Mouse (Mus musculus) gastrocnemius, postnatal 4 days (tissue): ENCODE measurements at regions not wholly inside any gene's neighbourhood (a gene's known extent, or its start where the extent isn't known, plus 50 kb on each side); places are given as distances from the start of the nearest gene placed in this dataset.

Experiments
- DNase-seq, 2 experiments: peaks; one replicate each; pipeline ENCODE4 v3.0.0; 2021 to 2022; ENCODE audit warnings: low spot score in 2 of 2, mixed read lengths in 2 of 2

DNA sequence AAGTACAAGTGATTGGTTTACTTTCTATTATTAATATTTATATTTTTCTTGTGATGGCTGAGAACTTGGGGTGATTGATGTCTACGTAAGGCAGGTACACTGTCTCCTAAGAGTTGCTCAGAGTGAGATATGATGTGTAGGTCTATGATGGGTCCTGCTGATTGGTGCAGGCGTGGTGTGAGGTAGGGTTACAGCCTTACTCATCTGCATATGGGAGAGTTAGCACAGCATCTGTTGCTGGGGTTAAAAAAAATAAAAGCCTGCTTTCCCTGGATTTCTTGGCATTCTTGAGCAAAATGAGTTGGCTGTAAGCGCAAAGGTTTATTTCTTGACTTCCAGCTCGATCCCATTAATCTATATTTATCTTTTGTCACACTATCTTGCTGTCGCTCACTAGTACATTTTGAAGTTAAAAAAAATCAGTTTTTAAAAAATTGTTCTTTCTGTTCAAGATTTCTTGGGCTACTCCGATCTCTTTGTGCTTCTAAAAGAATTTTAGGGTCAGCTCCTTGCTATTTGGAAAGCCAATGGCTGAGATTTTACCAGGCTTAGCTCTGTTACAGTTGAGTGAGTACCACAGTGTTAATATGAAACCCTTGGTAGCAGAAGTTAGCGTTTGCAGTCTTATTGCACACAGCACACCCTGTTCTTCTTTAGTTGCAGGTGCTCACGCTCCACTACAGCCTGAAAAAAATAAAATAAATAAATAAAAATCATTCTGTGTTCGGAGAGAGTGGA is 482.0 kb downstream of the Plekhb2 start:
- DNase-seq = no peak

DNA sequence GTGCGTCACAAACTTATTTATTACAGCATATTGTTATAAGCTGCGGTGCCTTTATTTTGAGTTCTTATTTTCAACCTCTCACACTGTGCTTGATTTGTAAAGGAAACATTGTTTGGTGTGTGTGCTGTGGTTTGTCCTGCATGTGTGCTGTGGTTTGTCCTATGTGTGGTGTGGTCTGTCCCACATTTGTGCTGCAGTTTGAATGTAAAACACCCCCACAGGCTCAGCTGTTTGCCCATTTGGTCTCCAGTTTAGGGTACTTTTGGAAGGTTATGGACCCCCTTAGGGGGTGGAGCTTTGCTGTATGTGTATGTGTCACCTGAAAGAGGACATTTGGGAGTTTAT is 482.5 kb downstream of the Plekhb2 start:
- no peak for DNase-seq

DNA sequence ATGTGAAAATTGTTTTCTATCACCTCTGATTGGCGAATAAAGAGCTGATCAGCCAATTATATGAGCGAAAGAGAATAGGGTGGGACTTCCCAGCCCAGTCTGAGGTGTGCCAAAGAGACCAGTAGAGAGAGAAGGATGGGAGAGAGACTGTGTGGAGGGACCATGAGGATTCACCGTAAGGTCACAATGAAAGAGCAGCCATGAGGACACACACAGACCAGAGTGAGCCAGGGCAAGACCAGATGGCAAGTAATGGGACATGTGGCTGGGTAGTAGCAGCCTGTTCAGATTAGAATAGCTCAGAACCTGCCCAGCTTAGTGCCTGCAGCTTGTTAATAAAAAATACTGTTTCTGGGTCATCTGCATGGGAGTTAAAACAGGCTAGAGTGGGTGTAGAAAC is 487.9 kb downstream of the Plekhb2 start:
- DNase-seq = no peak

DNA sequence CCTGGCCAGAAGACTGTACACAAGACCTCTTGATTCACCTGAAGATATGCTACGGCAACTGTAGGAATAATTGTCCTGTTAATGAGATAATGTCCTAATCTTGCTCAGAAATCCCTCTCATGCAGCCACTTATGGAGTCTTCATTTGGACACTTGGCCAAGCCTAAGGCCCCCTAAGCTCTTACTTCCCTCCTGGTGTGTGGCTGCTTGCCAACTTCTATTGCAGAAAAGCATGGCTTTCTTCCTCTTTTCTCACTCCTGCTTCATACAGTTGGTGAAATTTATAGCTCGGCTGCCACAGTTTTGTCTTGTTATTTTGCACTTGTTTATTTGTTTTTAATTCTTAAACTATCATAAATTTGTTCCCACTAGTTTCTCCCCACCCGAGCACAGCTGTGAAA is 488.4 kb downstream of the Plekhb2 start:
- no peak for DNase-seq

DNA sequence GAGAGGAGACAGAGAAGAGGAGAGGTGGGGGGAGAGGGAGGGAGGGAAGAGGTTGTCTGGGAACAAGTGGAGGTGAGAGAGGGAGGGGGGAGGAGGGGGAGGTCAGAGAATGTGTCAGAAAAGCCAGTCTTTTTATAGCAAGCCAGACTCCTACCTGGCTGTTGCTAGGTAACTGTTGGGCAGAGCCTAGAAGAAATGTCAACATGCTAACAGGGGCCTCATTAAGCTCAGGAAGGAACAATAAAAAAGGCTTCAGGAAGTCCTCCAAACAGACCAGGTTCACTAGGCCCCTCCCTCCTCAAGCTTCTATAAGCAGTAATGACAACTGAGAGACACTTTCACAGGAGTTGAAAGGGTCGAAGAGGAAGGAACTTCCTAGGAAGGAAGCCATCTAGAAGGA is 494.8 kb downstream of the Plekhb2 start:
- no peak for DNase-seq

DNA sequence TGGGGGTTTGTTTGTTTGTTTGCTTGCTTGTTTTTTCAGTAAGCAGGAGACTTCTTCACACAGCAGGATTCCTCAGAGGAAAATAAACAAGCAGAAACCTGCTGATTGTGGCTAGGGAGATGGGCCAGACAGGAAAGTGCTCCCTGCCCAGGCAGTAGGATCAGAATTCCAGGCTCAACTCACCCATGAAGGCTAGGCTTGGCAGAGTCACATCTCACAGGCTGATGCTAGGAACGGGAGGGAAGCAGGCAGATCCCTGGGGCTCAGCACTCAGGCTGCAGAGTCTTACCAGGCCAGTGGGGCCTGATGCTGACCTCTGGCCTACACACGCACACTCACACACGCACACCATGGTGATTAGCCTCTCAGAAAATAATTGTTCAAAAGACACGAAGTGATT is 498.5 kb downstream of the Plekhb2 start:
- DNase-seq = no peak

DNA sequence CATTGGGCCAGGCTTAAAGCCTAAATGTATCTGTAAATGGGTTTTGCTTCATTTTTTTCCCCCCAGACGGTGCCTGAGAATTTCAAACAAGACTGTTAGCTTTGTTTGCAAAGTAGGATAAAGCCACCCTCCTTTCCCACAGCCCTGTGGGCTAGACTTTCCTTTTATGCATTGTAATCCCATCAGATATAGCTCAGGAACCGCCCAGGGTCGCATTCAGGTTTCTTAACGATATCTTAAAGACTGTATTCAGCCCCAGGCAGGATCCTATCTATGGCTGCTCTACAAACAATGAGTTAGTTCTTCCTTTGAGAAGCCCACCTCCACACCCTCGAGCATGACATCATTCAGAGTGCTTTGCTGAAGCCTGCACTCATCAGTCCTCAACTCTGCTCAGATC is 509.2 kb downstream of the Plekhb2 start:
- DNase-seq = no peak

DNA sequence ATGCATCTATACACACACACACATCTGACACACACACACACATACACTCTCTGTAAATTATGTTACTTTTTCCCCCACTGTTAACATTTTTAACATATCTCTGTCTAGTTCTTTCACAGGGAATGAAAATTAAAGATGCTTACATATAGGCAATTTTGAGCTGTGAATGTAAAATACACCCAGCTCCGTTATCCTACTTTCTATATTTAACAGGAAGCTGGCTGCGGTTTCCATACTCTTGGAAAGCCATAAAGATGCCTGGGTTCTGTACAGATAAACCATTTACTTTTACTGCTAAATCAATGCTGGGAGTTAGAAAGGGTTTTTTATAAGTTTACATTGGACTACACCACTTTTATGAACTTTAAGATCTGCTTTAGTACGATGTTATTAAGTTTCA is 511.7 kb downstream of the Plekhb2 start:
- DNase-seq = no peak

DNA sequence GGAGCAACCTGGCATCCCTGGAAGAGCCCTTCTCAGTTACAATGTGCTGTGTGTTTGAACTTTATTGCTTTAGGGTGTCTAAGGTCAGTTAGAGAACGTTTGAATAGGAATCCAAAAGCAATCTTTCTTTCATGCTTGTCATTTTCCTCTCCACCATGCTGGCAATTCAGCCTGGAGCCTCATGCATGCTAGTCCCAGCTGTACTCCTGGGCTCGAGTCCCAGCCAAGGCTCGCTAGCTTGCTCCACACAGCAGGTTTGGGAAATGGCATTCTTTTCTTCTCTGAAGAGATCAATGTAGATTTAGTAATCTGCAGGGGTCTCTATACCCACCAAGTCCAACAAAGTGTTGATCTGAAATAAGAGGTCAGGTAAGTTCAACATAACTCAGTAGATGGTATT is 513.1 kb downstream of the Plekhb2 start:
- DNase-seq = peak in 1 of 2 experiments; percentile 15

DNA sequence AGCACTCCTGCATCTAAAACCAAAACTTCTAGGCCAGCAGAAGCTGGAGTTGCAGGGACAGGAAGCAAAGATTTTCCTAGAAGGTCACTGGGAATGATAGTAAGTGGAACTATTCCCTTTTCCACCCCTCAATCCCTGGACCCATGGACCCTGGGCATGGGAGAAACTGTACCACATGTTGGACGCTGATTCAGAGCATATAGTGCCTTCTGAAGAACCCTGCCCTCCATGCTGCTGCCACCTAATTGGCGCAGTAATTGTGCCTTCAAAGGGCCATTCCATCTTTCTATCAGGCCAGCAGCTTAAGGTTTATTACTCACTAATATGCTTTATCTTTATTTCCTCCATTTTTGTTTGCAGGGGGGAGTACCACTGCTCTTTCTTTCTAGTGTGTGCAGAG is 516.8 kb downstream of the Plekhb2 start:
- DNase-seq = no peak

DNA sequence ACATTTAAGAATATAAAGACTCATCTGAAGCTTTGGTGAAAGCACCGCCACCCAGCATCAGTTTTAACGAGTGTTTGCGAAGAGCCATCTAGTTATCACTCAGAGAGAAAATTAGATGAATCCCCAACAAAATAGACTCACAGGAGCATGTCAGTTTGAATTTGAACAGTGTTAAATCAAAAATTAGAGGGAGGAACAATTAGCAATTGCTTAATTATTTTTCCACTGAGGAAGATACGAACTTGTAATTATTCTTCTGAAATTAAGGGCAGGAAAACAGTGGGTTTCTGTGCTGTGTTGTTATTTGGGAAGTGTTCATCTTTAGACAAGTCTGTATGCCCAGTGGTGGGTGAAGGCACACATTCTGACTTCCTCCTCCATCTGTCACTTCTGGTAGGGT is 523.0 kb downstream of the Plekhb2 start:
- no peak for DNase-seq

DNA sequence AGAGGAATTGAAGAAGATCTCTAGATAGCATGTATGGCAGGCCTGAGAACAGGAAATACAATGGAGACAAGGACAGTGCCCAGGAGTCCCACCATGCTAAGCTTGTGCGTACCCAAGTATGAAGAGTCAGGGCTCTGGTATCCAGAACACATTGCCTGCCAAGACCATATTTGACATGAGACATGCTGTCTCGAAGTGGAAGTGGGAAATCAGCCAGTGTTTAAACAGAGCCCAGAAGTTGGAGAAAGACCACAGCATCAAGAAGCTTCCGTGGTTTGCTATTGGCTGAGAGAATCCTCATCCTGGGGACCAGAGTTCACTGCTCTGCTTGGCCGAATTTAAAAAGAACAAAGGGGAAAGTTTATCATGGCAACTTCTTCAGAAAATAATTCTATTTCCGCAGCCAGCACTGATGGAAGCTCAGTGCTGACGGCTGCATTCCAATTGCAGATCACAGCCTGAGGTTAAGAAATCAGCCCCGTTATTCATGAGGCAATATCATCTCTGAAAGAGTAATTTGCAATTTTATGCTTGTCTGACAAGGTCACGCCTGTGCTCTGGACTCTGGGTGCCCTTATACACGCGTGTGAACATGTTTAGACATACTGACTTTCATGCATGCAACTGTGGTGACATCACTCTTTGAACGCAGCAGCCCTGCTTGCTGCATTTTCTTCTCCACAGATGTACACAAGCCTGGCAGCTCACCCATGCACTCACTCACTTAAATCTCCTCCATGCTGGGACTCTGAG is 531.0 kb downstream of the Plekhb2 start:
- DNase-seq = no peak

DNA sequence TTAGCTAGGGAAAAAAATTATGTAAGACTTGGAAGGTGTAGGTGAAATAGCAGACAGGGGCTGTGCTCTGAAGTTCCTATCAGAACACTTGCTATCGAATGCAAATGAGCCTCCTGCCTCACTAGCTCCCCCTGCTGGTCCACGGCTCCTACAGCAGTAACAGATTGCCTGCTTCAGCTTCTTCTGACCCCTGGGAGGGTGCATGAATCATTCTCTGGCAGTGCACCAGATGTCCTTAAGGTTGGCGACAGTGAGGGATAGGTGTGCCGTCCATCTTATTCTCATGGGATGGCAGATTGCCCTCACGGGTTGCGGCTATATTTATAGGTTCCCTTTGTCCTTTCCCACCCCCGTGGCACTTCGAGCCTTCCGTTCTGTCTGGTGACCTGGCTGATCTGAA is 535.7 kb downstream of the Plekhb2 start:
- DNase-seq = peak; percentile 37 to 66

DNA sequence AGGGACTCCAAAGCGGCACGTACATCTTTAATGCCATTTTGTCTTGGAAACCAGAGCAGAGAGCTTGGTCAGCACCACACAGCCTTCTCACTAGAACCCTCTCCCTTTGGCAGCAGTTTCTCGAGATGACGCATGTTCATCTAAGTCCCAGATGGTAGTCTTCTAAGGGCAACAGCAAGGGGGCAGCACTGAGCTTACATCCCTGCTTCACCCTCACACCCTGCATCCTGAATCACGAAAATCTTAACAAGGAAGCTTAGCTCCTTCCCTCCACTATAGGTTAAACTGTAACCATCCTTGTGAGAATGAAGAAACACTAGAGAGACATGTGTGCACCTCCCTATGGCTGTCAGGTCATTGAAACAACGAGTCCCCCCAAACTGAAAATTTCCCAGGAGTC is 538.4 kb downstream of the Plekhb2 start:
- DNase-seq = no peak

DNA sequence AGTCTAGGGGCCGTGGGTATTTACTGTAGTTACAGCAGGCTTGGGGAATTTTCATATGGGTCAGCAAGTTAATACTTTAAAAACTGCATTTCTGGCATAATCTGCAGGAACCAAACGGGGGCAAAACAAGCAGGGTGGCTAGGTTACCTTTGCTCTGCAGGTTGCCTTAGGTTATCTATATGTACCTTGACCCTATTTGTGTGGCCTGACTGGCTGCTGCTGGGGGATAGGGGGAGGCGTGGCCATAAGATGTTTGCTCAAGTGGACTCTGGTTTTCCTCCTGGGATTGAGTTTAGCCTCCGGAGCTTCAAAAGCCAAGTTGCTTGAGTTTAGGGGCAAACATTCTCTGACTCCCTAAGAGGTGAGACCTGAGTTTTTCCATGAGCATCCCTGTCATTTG is 540.6 kb downstream of the Plekhb2 start:
- DNase-seq = no peak

DNA sequence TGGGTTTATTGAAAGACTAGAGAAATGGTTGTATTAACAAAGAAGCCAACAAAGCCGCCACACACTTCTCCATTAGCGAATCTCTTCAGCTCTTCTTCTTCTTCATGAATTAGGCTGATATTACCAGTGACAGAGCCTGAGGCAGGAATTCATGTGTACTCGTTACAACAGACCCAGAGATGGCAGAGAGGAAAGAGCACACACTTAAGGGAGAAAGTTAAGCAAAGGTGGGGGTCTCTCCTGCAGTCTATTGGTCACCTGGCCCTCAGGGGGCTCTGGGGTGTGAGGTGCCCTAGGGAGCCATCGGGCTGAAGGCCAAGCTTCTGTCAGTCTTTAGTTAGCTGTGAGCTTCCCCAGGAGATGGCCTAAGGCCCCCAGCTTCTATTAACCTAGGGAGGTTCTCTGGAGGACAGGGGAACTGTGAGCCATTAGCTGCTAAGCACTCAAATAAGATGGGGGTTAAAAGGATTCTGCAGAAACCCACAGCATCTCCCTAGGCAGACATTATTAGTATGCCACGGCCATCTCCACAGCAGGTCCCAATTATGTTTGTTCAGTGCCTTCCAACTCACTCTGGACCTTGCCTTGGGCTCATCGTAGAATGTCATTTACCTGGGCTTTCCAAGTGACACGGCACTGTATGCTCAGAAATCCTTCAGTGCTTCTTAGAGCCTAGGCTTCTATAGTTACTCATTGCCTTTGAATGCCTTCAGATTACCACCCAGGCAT is 541.2 kb downstream of the Plekhb2 start:
- no peak for DNase-seq

DNA sequence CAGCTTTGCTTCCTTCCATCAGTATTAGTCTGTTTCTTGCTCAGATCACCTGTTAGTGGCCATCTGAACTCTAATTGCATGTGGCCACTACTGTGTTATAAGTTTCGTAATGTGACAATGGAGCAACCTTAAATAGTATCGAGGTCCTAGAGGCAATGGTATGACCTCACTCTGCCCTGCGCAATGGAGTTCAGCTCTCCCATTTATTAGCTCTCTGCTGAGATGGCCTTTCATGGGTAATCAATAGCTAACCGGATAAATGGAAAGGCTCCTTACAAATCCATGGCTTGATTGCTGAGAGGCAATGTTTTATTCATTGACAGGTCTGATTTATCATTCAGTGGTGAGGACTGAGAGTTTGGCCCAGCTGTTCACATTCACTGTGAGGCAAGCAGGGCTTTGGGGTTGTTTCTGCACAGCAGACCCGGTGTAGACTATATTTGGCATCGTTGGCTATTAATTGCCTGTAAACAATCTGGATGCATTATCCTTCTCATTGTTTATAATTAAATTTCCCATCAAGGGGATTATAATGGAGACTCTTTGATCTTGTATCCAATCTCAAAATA is 543.9 kb downstream of the Plekhb2 start:
- DNase-seq = no peak

DNA sequence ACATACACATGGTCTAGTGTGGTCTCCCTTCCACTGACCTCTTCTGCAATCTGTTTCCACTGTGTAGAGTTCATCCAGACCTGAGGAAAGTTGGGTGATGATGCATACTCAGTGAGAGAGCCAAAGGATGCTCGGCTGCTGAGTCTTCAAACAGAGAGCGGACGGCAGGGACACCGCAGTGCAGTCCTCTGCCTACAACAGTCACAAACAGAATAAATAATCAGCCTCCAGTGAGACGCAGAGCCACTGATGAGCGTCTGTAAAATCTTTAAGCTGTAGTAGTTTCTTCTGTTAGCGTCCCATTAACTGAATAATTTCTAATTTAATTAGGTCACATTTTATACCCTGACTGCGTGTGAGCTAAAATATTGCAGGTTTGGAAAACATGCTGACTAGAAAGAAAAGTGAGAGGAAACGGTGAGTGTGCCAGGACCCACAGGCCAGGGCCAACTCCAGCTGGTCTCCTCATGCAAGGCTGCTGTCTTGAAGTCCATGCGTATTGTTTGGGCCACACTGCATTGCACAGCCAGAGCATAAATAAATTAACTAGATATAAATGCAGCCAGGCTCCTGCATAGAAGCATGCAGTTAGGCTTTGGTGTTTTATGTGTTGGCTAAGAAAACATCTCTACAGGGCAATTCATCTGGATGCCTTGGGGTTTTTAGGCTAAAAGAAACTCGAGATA is 551.0 kb downstream of the Plekhb2 start:
- no peak for DNase-seq

DNA sequence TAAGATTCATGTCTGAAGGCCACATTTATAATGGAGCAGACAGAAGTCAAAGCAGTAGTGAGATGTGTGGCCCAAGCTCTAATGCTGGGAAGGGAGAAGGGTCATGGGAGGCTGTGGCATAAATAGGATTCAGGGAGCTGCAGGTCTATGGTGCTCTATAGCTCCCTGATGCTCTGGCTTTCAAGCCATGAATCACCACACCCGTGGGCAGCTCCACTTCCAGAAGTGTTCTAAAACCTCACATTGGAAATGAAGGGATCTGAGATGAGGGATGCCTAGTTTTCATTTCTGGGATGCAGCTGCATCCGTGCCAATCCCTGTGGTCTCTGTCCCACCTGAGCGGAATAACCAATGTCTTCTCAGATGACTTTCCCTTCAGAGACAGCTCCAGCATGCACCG is 553.2 kb downstream of the Plekhb2 start:
- DNase-seq = no peak

DNA sequence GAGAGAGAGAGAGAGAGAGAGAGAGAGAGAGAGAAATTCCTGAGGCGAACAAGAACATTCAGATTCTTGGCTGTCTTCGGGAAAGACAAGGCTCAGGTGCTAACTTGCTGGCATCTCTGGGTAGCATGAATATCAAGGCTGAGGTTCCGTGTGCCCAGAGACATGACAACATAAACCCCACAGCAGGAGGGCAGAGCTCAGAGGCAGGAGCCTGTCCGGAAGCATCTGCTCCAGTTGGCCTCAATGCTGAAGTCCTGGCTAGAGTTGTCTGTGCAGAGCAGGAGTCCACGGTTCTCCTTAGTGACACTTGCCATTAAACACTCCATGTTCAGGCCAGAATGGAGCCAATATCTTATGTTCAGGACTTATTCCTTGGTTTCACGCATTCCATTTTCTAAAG is 555.6 kb downstream of the Plekhb2 start:
- no peak for DNase-seq

DNA sequence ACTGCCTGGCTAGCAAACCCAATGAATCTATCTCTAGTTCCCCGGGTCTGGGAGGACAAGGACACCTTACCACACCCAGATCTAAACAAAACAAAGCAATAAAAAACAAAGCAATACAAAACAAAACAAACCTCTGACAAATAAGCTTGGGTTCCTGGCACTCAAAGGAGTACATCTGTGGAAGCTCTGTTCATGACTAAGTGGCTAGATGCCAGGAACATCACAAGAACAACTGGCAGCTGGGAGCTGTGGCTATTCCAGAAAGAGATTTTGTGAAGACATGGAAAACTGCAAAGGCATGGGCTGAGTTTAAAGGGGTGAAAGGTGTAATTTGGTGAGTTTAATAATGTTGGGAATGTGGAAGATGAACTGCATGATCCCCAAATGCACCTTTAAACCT is 565.9 kb downstream of the Plekhb2 start:
- DNase-seq = no peak
